ENCODE assay signal across 19 mouse cellular contexts in genomic region chr5:151228367-151229005, GRCm38 (mm10). TPM values are rescaled to one million over a fixed set of nuclear protein-coding genes. Genes with fewer than 3 reads are reported as not detected.
DNase-seq lines count a peak whose midpoint lies in the region; ATAC-seq and TF ChIP-seq lines count a peak whose summit lies in the region.
"Had no signal": no experiment of that assay in that cellular context is flagged by ENCODE, and none has a peak within 500 bp of the region (broad histone marks: within the 10 kb centered on the region; RNA-seq: fewer than 3 reads in every experiment).

No protein-coding gene starts in this region.

- no peak for TF ChIP-seq CTCF in heart, adult 2 months (IDR thresholded peaks at IDR 0.05)
- no peak for TF ChIP-seq CTCF in CH12.LX (conservative IDR thresholded peaks at IDR 0.05 in 1 of 2, IDR thresholded peaks at IDR 0.05 in 1 of 2; ENCODE audit: low read depth in 2 of 2, low read length in 2 of 2)

- no peaks in the 10 kb centered on the region for H3K79me2 ChIP-seq in heart, adult 2 months (replicated peaks; ENCODE audit: control insufficient read depth, insufficient read depth, low read length)
- no peaks in the 10 kb centered on the region for H3K79me2 ChIP-seq in CH12.LX (replicated peaks; ENCODE audit: control insufficient read depth, extremely low read depth, insufficient read depth, poor library complexity, severe bottlenecking)

- no peaks in the 10 kb centered on the region for H3K4me1 ChIP-seq in heart, adult 2 months (ENCODE audit: control insufficient read depth, insufficient read depth, low read length)
- H3K4me1 ChIP-seq in midbrain, embryonic 13.5 days (replicated peaks): peaks cover 7% of the 10 kb centered on the region
- peaks cover 3% of the 10 kb centered on the region; the same call in 1 of the 2 replicates for H3K4me1 ChIP-seq in midbrain, embryonic 11.5 days (ENCODE audit: control insufficient read depth, insufficient read depth, low read length)
- no peaks in the 10 kb centered on the region for H3K4me1 ChIP-seq in CH12.LX (ENCODE audit: control insufficient read depth in 1 of 2, insufficient read depth in 2 of 2)
- peaks cover 9% of the 10 kb centered on the region for H3K4me1 ChIP-seq in forebrain, embryonic 16.5 days (replicated peaks; ENCODE audit: control insufficient read depth, insufficient read depth, low read length)

- 78% methylated on average over 13 of the region's 13 CpGs for WGBS in heart, adult 2 months
- 63% methylated on average over 13 of the region's 13 CpGs for WGBS in midbrain, embryonic 13.5 days
- WGBS in midbrain, embryonic 11.5 days: 72% methylated on average over 13 of the region's 13 CpGs
- WGBS in forebrain, embryonic 16.5 days: 51% methylated on average over 13 of the region's 13 CpGs

- TF ChIP-seq POLR2A in heart, adult 2 months (IDR thresholded peaks at IDR 0.05; ENCODE audit: insufficient read depth, low read depth, low read length): no peak
- TF ChIP-seq POLR2A in CH12.LX (IDR thresholded peaks at IDR 0.05; ENCODE audit: low read depth, low read length): no peak

- peak; percentile 59 for DNase-seq in heart, adult 11 months
- no peak for DNase-seq in heart, adult 2 months
- no peak for DNase-seq in midbrain, embryonic 11.5 days (ENCODE audit: low spot score, missing footprints)
- DNase-seq in CH12.LX (ENCODE audit: extremely low read depth) (no peak), MN1 (ENCODE audit: low spot score) (peak; percentile 23)
- DNase-seq in cerebellum, postnatal 4 days (ENCODE audit: low spot score in 2 of 2): no peak
- DNase-seq: adrenal gland, adult 2 months; cerebellum, adult 18-20 months; cerebellum, postnatal 14 days; gastrocnemius, postnatal 25 days; kidney, adult 18-20 months; kidney, postnatal 10 days; thymus, postnatal 25 days had no signal

- H3K27ac ChIP-seq in heart, adult 2 months: no peak overlapping the region
- no peak overlapping the region for H3K27ac ChIP-seq in midbrain, embryonic 13.5 days
- no peak overlapping the region for H3K27ac ChIP-seq in midbrain, embryonic 11.5 days (ENCODE audit: low read depth, low read length)
- H3K27ac ChIP-seq in CH12.LX (ENCODE audit: insufficient read depth, low read depth): no peak overlapping the region
- H3K27ac ChIP-seq in forebrain, embryonic 16.5 days (ENCODE audit: low read length): no peak overlapping the region
- H3K27ac ChIP-seq: embryonic facial prominence, embryonic 12.5 days; forebrain, embryonic 12.5 days; macrophage; neural tube, embryonic 12.5 days had no signal

- intact Hi-C loops in heart, adult 2 months (cut with DNase I): no loop called here

- ATAC-seq in midbrain, embryonic 13.5 days: peak; percentile 55; the same call in 1 of the 2 replicates
- no peak for ATAC-seq in midbrain, embryonic 11.5 days (ENCODE audit: low FRiP score)
- no peak for ATAC-seq in forebrain, embryonic 16.5 days

- H3K36me3 ChIP-seq in heart, adult 2 months (ENCODE audit: control insufficient read depth, insufficient read depth, low read length): no peaks in the 10 kb centered on the region
- H3K36me3 ChIP-seq in midbrain, embryonic 13.5 days: no peaks in the 10 kb centered on the region
- H3K36me3 ChIP-seq in midbrain, embryonic 11.5 days (ENCODE audit: control insufficient read depth, insufficient read depth, low read length): no peaks in the 10 kb centered on the region
- no peaks in the 10 kb centered on the region for H3K36me3 ChIP-seq in CH12.LX (replicated peaks in 1 of 2; ENCODE audit: control insufficient read depth in 1 of 2, insufficient read depth in 1 of 2, low read length in 1 of 2)
- no peaks in the 10 kb centered on the region for H3K36me3 ChIP-seq in forebrain, embryonic 16.5 days (ENCODE audit: control insufficient read depth, insufficient read depth)
- H3K36me3 ChIP-seq: embryonic facial prominence, embryonic 12.5 days; forebrain, embryonic 12.5 days; neural tube, embryonic 12.5 days had no signal

- H3K9me3 ChIP-seq in midbrain, embryonic 13.5 days: no peaks in the 10 kb centered on the region
- no peaks in the 10 kb centered on the region for H3K9me3 ChIP-seq in midbrain, embryonic 11.5 days (ENCODE audit: control insufficient read depth, low read length)
- H3K9me3 ChIP-seq in CH12.LX (replicated peaks; ENCODE audit: low read length): no peaks in the 10 kb centered on the region
- no peaks in the 10 kb centered on the region for H3K9me3 ChIP-seq in forebrain, embryonic 16.5 days (ENCODE audit: control insufficient read depth, low read length)
- H3K9me3 ChIP-seq: embryonic facial prominence, embryonic 12.5 days; forebrain, embryonic 12.5 days; neural tube, embryonic 12.5 days had no signal

- no peak overlapping the region for H3K4me2 ChIP-seq in midbrain, embryonic 13.5 days (replicated peaks)
- H3K4me2 ChIP-seq in midbrain, embryonic 11.5 days: no peak overlapping the region
- no peak overlapping the region for H3K4me2 ChIP-seq in CH12.LX (ENCODE audit: insufficient read depth, low read depth, poor library complexity, severe bottlenecking)
- H3K4me2 ChIP-seq in forebrain, embryonic 16.5 days (ENCODE audit: low read length): no peak overlapping the region
- H3K4me2 ChIP-seq: embryonic facial prominence, embryonic 12.5 days; forebrain, embryonic 12.5 days; neural tube, embryonic 12.5 days had no signal

- dilution Hi-C loops in CH12.LX (cut with MboI; ENCODE audit: extremely low pct_ligation_motif_present, extremely low pct_unique_long_range_greater_than_20kb, low sequenced_read_pairs): no loop called here

- in situ Hi-C loops in CH12.LX (cut with MboI; ENCODE audit: low pct_ligation_motif_present, low pct_unique_long_range_greater_than_20kb, low sequenced_read_pairs): no loop called here

- TF ChIP-seq RAD21 in CH12.LX (IDR thresholded peaks at IDR 0.05; ENCODE audit: low read depth, low read length): no peak

- no peak overlapping the region for H3K4me3 ChIP-seq in heart, adult 2 months
- H3K4me3 ChIP-seq in midbrain, embryonic 13.5 days (replicated peaks): no peak overlapping the region
- no peak overlapping the region for H3K4me3 ChIP-seq in midbrain, embryonic 11.5 days (ENCODE audit: low read depth, low read length)
- no peak overlapping the region for H3K4me3 ChIP-seq in CH12.LX (replicated peaks in 1 of 3; ENCODE audit: low read depth in 2 of 3, low read length in 2 of 3, poor library complexity in 1 of 3)
- H3K4me3 ChIP-seq in forebrain, embryonic 16.5 days (replicated peaks; ENCODE audit: low read length): no peak overlapping the region
- H3K4me3 ChIP-seq: embryonic facial prominence, embryonic 12.5 days; forebrain, embryonic 12.5 days; neural tube, embryonic 12.5 days had no signal

- H3K9ac ChIP-seq in heart, adult 2 months (ENCODE audit: low read depth, low read length): no peak overlapping the region
- H3K9ac ChIP-seq in midbrain, embryonic 13.5 days (replicated peaks): no peak overlapping the region
- no peak overlapping the region for H3K9ac ChIP-seq in midbrain, embryonic 11.5 days (ENCODE audit: low read length)
- no peak overlapping the region for H3K9ac ChIP-seq in CH12.LX (ENCODE audit: insufficient read depth, low read depth)
- no peak overlapping the region for H3K9ac ChIP-seq in forebrain, embryonic 16.5 days (replicated peaks; ENCODE audit: low read depth, low read length)
- H3K9ac ChIP-seq: embryonic facial prominence, embryonic 12.5 days; forebrain, embryonic 12.5 days; neural tube, embryonic 12.5 days had no signal

- TF ChIP-seq EP300 in heart, adult 2 months (IDR thresholded peaks at IDR 0.05; ENCODE audit: insufficient read depth, low read depth, low read length): no peak
- TF ChIP-seq EP300 in CH12.LX (IDR thresholded peaks at IDR 0.05; ENCODE audit: low read length): no peak

- no peaks in the 10 kb centered on the region for H3K27me3 ChIP-seq in heart, adult 2 months (ENCODE audit: control insufficient read depth, insufficient read depth, low read length)
- H3K27me3 ChIP-seq in midbrain, embryonic 13.5 days: peaks cover 9% of the 10 kb centered on the region
- H3K27me3 ChIP-seq in midbrain, embryonic 11.5 days (ENCODE audit: control insufficient read depth, insufficient read depth, low read length): peaks cover 8% of the 10 kb centered on the region
- H3K27me3 ChIP-seq in CH12.LX (replicated peaks): no peaks in the 10 kb centered on the region
- 0 out of 2 replicates have a peak, but pooled peaks cover 3% of the 10 kb centered on the region for H3K27me3 ChIP-seq in forebrain, embryonic 16.5 days (replicated peaks; ENCODE audit: control insufficient read depth, insufficient read depth, low read length)

TF ChIP-seq in CH12.LX, 34 proteins besides CTCF, POLR2A, EP300 and RAD21:
- TF ChIP-seq UBTF (IDR thresholded peaks at IDR 0.05; ENCODE audit: low read depth, low read length) (no peak), JUND (conservative IDR thresholded peaks at IDR 0.05; ENCODE audit: low read depth, low read length) (peak; percentile 54; the same call in 1 of the 2 replicates), USF1 (IDR thresholded peaks at IDR 0.05; ENCODE audit: low read depth, low read length) (peak; percentile 68), MXI1 (IDR thresholded peaks at IDR 0.05; ENCODE audit: low read depth, low read length) (no peak), MAX (IDR thresholded peaks at IDR 0.05; ENCODE audit: low read length) (peak; percentile 54; the same call in 1 of the 2 replicates), USF2 (conservative IDR thresholded peaks at IDR 0.05; ENCODE audit: low read depth, low read length) (peak; percentile 44), JUN (IDR thresholded peaks at IDR 0.05; ENCODE audit: insufficient read depth, low read depth, low read length) (peak; percentile 49)

RNA-seq across cellular contexts. Expression of gene Stard13, which starts 5.2 kb away (rescaled TPM):
- 10 to 100 TPM; 22.1 to 24.4 TPM for total RNA-seq in heart, adult 2 months (2021)
- polyA plus RNA-seq in heart, adult 2 months (2012; rRNA removed): 9.9 and 16.4 TPM in 2 replicates
- 3.0 and 3.9 TPM in 2 replicates for polyA plus RNA-seq in midbrain, embryonic 13.5 days (2015; fragmentation: Nextera tagmentation; extraction: Ambion mirVana)
- 2.8 and 2.9 TPM in 2 replicates for polyA plus RNA-seq in midbrain, embryonic 11.5 days (2014; fragmentation: Nextera tagmentation; extraction: Ambion mirVana)
- total RNA-seq in CH12.LX (2012; rRNA removed) (104 and 154 TPM in 2 replicates), CH12.LX (2014; rRNA removed) (59.9 and 73.6 TPM in 2 replicates)
- 33.5 and 34.9 TPM in 2 replicates for polyA plus RNA-seq in CH12.LX (2012; ENCODE audit: insufficient read length, low read depth)
- polyA plus RNA-seq in forebrain, embryonic 16.5 days (2015; fragmentation: Nextera tagmentation; extraction: Ambion mirVana): 3.5 and 4.8 TPM in 2 replicates

Comparison
In these comparisons a context has a peak if more than half of its experiments do, and no peak if none do; other contexts are left out.
1. DNase-seq: peak in heart, adult 11 months (single experiment) and MN1 (single experiment); none in heart, adult 2 months (0 of 2), midbrain, embryonic 11.5 days (single experiment), CH12.LX (single experiment) and cerebellum, postnatal 4 days (0 of 2).